Mouse (Mus musculus): ENCODE data around the gene Cckbr. TPM values are rescaled to one million over a fixed set of nuclear protein-coding genes. Genes with fewer than 3 reads are reported as not detected.

Gene Cckbr
- total and polyA plus RNA-seq, 3 experiments, result not detected

DNA sequence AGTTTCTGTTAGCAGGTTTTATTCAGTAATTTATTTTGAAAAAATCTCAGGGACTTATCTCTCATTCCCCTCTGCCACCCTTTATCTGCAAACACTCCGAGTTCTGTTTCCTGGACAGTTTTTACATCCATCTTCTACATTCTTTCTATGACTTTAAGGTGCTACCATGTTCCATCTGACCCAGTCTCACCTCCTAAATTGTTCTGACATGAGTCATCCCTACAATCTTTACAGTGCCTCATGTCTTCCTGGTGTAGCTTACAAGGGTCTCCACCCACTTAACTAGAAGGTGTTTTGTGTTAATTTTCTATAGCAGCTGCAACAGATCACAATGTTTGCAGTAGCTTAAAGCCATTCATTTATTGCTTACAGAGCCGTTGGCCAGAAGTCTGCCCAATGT lies 4.6 kb upstream of the Cckbr start:
- H3K36me3 ChIP-seq (ENCODE audit: control insufficient read depth in 1 of 2, insufficient read depth in 2 of 2, low read length in 2 of 2), result no peaks in the 10 kb centered on the region
- no peaks in the 10 kb centered on the region for H3K79me2 ChIP-seq (ENCODE audit: control insufficient read depth, insufficient read depth, low read length, poor library complexity)
- H3K27me3 ChIP-seq (ENCODE audit: control insufficient read depth in 1 of 2, insufficient read depth in 2 of 2, low read length in 2 of 2), result peaks cover 0 to 2% of the 10 kb centered on the region in 2 experiments; a peak in 1 of 4 replicates
- no peak overlapping the region for H3K9ac ChIP-seq (ENCODE audit: control insufficient read depth, low read depth, low read length, poor library complexity, severe bottlenecking)
- no peak overlapping the region for H3K27ac ChIP-seq (ENCODE audit: control insufficient read depth, low read depth, low read length)
- H3K9me3 ChIP-seq (replicated peaks; ENCODE audit: insufficient read depth, low read length), result no peaks in the 10 kb centered on the region
- TF ChIP-seq USF2 (IDR thresholded peaks at IDR 0.05; ENCODE audit: borderline replicate concordance in 1 of 2, insufficient read depth in 1 of 2, low read depth in 1 of 2, low read length in 2 of 2) (no peak), ETS1 (IDR thresholded peaks at IDR 0.05; ENCODE audit: low read depth, low read length) (no peak), CTCF (IDR thresholded peaks at IDR 0.05 in 2 of 3, conservative IDR thresholded peaks at IDR 0.05 in 1 of 3; ENCODE audit: control insufficient read depth in 1 of 3, insufficient read depth in 1 of 3, low read depth in 2 of 3, low read length in 3 of 3, poor library complexity in 1 of 3, severe bottlenecking in 1 of 3) (no peak), RAD21 (IDR thresholded peaks at IDR 0.05; ENCODE audit: low read depth, low read length) (no peak), ZKSCAN1 (IDR thresholded peaks at IDR 0.05; ENCODE audit: low read depth, low read length) (no peak), KAT2A (conservative IDR thresholded peaks at IDR 0.05; ENCODE audit: low read depth, low read length) (no peak), POLR2AphosphoS5 (IDR thresholded peaks at IDR 0.05; ENCODE audit: borderline replicate concordance, low read depth, low read length) (no peak), RCOR1 (IDR thresholded peaks at IDR 0.05; ENCODE audit: low read depth, low read length) (no peak), USF1 (IDR thresholded peaks at IDR 0.05; ENCODE audit: low read depth, low read length) (no peak), MAX (IDR thresholded peaks at IDR 0.05; ENCODE audit: low read length) (no peak), GABPA (IDR thresholded peaks at IDR 0.05; ENCODE audit: low read depth, low read length) (no peak), MAZ (IDR thresholded peaks at IDR 0.05; ENCODE audit: low read depth, low read length) (no peak), E2F4 (IDR thresholded peaks at IDR 0.05; ENCODE audit: borderline replicate concordance, low read depth, low read length) (no peak), TCF12 (IDR thresholded peaks at IDR 0.05; ENCODE audit: low read depth, low read length) (no peak)
- no peak overlapping the region for H3K4me3 ChIP-seq (ENCODE audit: control insufficient read depth in 1 of 2, insufficient read depth in 1 of 2, low read depth in 2 of 2, low read length in 2 of 2)
- DNase-seq (ENCODE audit: low read depth, low spot score), result no peak
- no peaks in the 10 kb centered on the region for H3K4me1 ChIP-seq (ENCODE audit: control insufficient read depth in 1 of 2, insufficient read depth in 2 of 2, low read length in 2 of 2)

DNA sequence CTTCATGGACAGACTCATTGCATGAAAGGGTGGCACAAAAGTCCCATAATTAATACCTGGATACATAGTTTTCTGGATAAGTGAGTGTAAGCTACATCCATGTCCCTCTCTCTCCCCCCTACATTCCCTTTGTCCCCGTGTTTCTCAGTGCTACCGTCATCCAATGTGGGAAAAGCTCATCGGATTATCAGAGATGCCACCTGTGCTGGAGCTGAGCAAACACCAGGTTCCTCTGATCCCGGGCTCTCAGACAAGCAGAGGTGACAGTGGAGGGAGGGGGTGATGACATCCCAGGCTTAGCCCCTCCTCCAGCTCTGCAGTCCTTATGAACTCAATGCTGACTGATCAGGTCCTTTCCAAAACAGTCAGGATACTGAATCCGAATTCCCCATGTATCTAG lies 1.2 kb upstream of the Cckbr start:
- Histone ChIP-seq H3K27me3 (ENCODE audit: control insufficient read depth in 1 of 2, insufficient read depth in 2 of 2, low read length in 2 of 2) (no peaks in the 10 kb centered on the region), H3K9ac (ENCODE audit: control insufficient read depth, low read depth, low read length, poor library complexity, severe bottlenecking) (no peak overlapping the region), H3K27ac (ENCODE audit: control insufficient read depth, low read depth, low read length) (no peak overlapping the region), H3K4me3 (ENCODE audit: control insufficient read depth in 1 of 2, insufficient read depth in 1 of 2, low read depth in 2 of 2, low read length in 2 of 2) (no peak overlapping the region), H3K9me3 (replicated peaks; ENCODE audit: insufficient read depth, low read length) (no peaks in the 10 kb centered on the region), H3K36me3 (ENCODE audit: control insufficient read depth in 1 of 2, insufficient read depth in 2 of 2, low read length in 2 of 2) (no peaks in the 10 kb centered on the region), H3K4me1 (ENCODE audit: control insufficient read depth in 1 of 2, insufficient read depth in 2 of 2, low read length in 2 of 2) (no peaks in the 10 kb centered on the region), H3K79me2 (ENCODE audit: control insufficient read depth, insufficient read depth, low read length, poor library complexity) (no peaks in the 10 kb centered on the region)
- DNase-seq (ENCODE audit: low read depth, low spot score), result no peak
- TF ChIP-seq POLR2AphosphoS5 (IDR thresholded peaks at IDR 0.05; ENCODE audit: borderline replicate concordance, low read depth, low read length) (no peak), ZC3H11A (IDR thresholded peaks at IDR 0.05; ENCODE audit: low read depth, low read length) (no peak), E2F4 (IDR thresholded peaks at IDR 0.05; ENCODE audit: borderline replicate concordance, low read depth, low read length) (no peak), BHLHE40 (IDR thresholded peaks at IDR 0.05; ENCODE audit: borderline replicate concordance, low read depth, low read length) (no peak), MEF2A (IDR thresholded peaks at IDR 0.05; ENCODE audit: extremely low read depth, insufficient replicate concordance, low read depth, low read length, poor library complexity, severe bottlenecking) (no peak), CTCF (IDR thresholded peaks at IDR 0.05 in 2 of 3, conservative IDR thresholded peaks at IDR 0.05 in 1 of 3; ENCODE audit: control insufficient read depth in 1 of 3, insufficient read depth in 1 of 3, low read depth in 2 of 3, low read length in 3 of 3, poor library complexity in 1 of 3, severe bottlenecking in 1 of 3) (no peak), NELFE (IDR thresholded peaks at IDR 0.05; ENCODE audit: low read depth, low read length) (no peak), TAL1 (IDR thresholded peaks at IDR 0.05; ENCODE audit: low read length) (no peak), ZMIZ1 (IDR thresholded peaks at IDR 0.05; ENCODE audit: low read depth, low read length) (no peak), HCFC1 (IDR thresholded peaks at IDR 0.05; ENCODE audit: low read depth, low read length) (no peak)
